In the genomic region with DNA sequence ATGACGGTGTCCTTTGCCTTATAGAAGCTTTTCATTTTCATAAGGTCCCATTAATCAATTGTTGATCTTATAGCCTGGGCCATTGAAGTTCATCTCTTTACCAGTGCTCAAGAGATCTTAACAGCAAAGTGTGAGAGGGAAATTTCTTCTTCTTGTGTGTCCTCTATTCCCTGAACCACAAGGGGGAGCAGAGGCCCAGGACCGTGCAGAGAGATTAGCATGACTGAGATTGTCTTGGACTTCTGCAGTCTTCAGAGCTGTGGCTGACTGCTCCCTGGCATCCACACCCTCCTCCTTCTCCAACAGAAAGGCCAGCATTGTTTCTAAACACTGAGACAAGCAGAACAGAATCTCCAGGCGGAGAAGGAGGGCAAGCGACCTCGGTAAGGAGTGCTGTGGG, we compare ENCODE assay signal across 8 mouse cellular contexts. TPM values are rescaled to one million over a fixed set of nuclear protein-coding genes. Genes with fewer than 3 reads are reported as not detected.
DNase-seq lines count a peak whose midpoint lies in the region; ATAC-seq lines count a peak whose summit lies in the region.

No protein-coding gene starts in this region.

- H3K27ac ChIP-seq in heart, embryonic 15.5 days, result no peak overlapping the region

- H3K9ac ChIP-seq in heart, embryonic 15.5 days, result no peak overlapping the region

- ATAC-seq in heart, embryonic 15.5 days (replicated peaks; ENCODE audit: insufficient number of reproducible peaks, insufficient read depth, low FRiP score, low read depth), result peak; percentile 27; the same call in 1 of the 2 replicates
- ATAC-seq in granulocyte monocyte progenitor cell, adult 5-6 weeks (replicated peaks; ENCODE audit: poor library complexity, severe bottlenecking), result peak; percentile 72

- no peak overlapping the region for H3K4me2 ChIP-seq in heart, embryonic 15.5 days

- no peaks in the 10 kb centered on the region for H3K9me3 ChIP-seq in heart, embryonic 15.5 days (replicated peaks)

- H3K27me3 ChIP-seq in heart, embryonic 15.5 days, result no peaks in the 10 kb centered on the region

- DNase-seq in heart, adult 8-10 months (ENCODE audit: low spot score), result no peak
- peak; percentile 60 for DNase-seq in 416B (ENCODE audit: low read depth)
- peak; percentile 62 for DNase-seq in Muller cell, postnatal 12 days (ENCODE audit: inconsistent ontology term)
- DNase-seq in left cerebral cortex, postnatal 25 days (ENCODE audit: low spot score in 2 of 2), result peak; percentile 14 to 63
- DNase-seq in testis, postnatal 10 days (ENCODE audit: low spot score), result peak; percentile 58
- DNase-seq in ovary, postnatal 36 days (ENCODE audit: low spot score), result no peak

- H3K4me1 ChIP-seq in heart, embryonic 15.5 days (replicated peaks), result no peaks in the 10 kb centered on the region

- WGBS in heart, embryonic 15.5 days, result 44% methylated on average over 5 of the region's 5 CpGs

- intact Hi-C loops in left cerebral cortex, postnatal 25 days (cut with DNase I), result no loop called here

- no peaks in the 10 kb centered on the region for H3K36me3 ChIP-seq in heart, embryonic 15.5 days

- no peak overlapping the region for H3K4me3 ChIP-seq in heart, embryonic 15.5 days

RNA-seq across cellular contexts. Expression of gene Pdcd6ip, which starts 11.0 kb away (rescaled TPM):
- 53.5 and 64.6 TPM in 2 replicates for polyA plus RNA-seq in heart, embryonic 15.5 days (2015; fragmentation: Nextera tagmentation; extraction: Ambion mirVana)
- 10 to 100 TPM; 60.2 to 63.5 (median 61.6) TPM for total RNA-seq in heart, adult 8-10 months (2022)
- 95.3 and 128 TPM in 2 replicates for total RNA-seq in granulocyte monocyte progenitor cell, adult 5-6 weeks (2014; fragmentation: Nextera tagmentation)
- total RNA-seq in granulocyte monocyte progenitor cell, adult 5-6 weeks (2017), result 46.4 and 71.0 TPM in 2 replicates
- total RNA-seq in left cerebral cortex, postnatal 25 days (2021), result 10 to 100 TPM; 66.2 to 69.7 TPM

RNA-seq across cellular contexts. Expression of gene Clasp2, which starts 22.2 kb away (rescaled TPM):
- 20.8 and 25.2 TPM in 2 replicates for polyA plus RNA-seq in heart, embryonic 15.5 days (2015; fragmentation: Nextera tagmentation; extraction: Ambion mirVana)
- total RNA-seq in heart, adult 8-10 months (2022), result 10 to 100 TPM; 53.8 to 62.5 (median 58.9) TPM
- total RNA-seq in granulocyte monocyte progenitor cell, adult 5-6 weeks (2014; fragmentation: Nextera tagmentation), result 43.2 and 44.7 TPM in 2 replicates
- 36.9 and 42.2 TPM in 2 replicates for total RNA-seq in granulocyte monocyte progenitor cell, adult 5-6 weeks (2017)
- total RNA-seq in left cerebral cortex, postnatal 25 days (2021), result 100 to 1,000 TPM; 230 to 238 TPM

Comparison
In these comparisons a context has a peak if more than half of its experiments do, and no peak if none do; other contexts are left out.
1. DNase-seq: peak in 416B (single experiment), Muller cell, postnatal 12 days (single experiment), left cerebral cortex, postnatal 25 days (2 of 2) and testis, postnatal 10 days (single experiment); none in heart, adult 8-10 months (single experiment) and ovary, postnatal 36 days (single experiment).